Comparison of ENCODE assay signal across 8 mouse cellular contexts in the genomic region with DNA sequence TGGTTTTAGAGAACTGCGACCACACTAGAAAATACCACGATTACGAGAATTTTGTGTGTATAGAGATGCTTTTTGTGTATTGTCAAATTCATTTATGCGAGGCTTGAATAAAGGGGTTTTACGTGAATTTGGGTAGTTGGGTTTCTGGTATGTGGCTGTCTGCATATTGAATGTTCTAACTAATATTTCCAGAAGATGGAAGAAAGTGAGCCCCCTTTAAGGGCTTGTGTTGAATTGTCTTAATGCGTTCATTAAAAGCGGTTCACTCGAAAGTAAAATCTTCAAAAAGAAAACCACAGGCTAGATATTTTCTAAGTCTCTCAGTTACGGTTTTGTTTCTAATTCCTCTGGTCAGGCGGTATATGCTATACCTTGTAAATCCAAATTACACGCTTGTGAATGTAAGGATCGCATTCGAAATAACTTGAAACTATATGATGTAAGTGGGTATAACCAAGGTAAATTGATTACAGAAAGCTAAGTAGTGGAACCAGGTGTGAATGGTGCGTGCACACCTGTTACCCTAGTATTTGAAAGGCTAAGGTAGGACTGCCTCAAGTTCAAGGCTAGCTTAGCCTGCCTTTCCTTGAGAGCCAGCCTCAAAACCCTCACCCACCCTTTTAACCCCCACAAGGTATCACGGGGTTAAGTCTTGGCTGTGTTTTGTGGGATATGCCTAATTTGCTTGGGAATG. TPM values are rescaled to one million over a fixed set of nuclear protein-coding genes. Genes with fewer than 3 reads are reported as not detected.
A peak's percentile ranks its signal among the peaks of the same experiment; 100 is the strongest.
DNase-seq lines count a peak whose midpoint lies in the region; ATAC-seq and TF ChIP-seq lines count a peak whose summit lies in the region.

No protein-coding gene starts in this region.

- H3K9ac ChIP-seq in forebrain, embryonic 13.5 days, result peak overlapping the region; percentile 98
- H3K9ac ChIP-seq in liver, embryonic 13.5 days, result peak overlapping the region; percentile 98

- no peak for TF ChIP-seq CTCF in gastrocnemius, adult 2 months (IDR thresholded peaks at IDR 0.05)
- TF ChIP-seq CTCF in C2C12 (IDR thresholded peaks at IDR 0.05; ENCODE audit: control insufficient read depth, insufficient read depth, insufficient read length), result no peak

- DNase-seq in gastrocnemius, adult 2 months, result no peak
- no peak for DNase-seq in gastrocnemius, postnatal 10 days
- no peak for DNase-seq in liver, embryonic 13.5 days
- DNase-seq in right cerebral cortex, adult 18-20 months, result no peak
- DNase-seq in frontal cortex, adult 2 months (ENCODE audit: extremely low spot score in 1 of 2, low spot score in 1 of 2), result no peak
- DNase-seq in spleen, postnatal 14 days (ENCODE audit: low spot score in 2 of 2), result no peak

- H3K4me3 ChIP-seq in gastrocnemius, adult 2 months, result peak overlapping the region; percentile 74
- peak overlapping the region; percentile 94 for H3K4me3 ChIP-seq in C2C12 (ENCODE audit: insufficient read depth, poor library complexity, severe bottlenecking)
- peak overlapping the region; percentile 94 for H3K4me3 ChIP-seq in forebrain, embryonic 13.5 days
- H3K4me3 ChIP-seq in liver, embryonic 13.5 days (replicated peaks), result peak overlapping the region; percentile 94

- H3K9me3 ChIP-seq in forebrain, embryonic 13.5 days (replicated peaks), result no peaks in the 10 kb centered on the region
- H3K9me3 ChIP-seq in liver, embryonic 13.5 days (replicated peaks), result no peaks in the 10 kb centered on the region

- peaks cover 54% of the 10 kb centered on the region for H3K79me3 ChIP-seq in C2C12 (ENCODE audit: low read depth)

- H3K4me1 ChIP-seq in forebrain, embryonic 13.5 days, result peaks cover 25% of the 10 kb centered on the region
- H3K4me1 ChIP-seq in liver, embryonic 13.5 days (replicated peaks), result peaks cover 38% of the 10 kb centered on the region

- WGBS in forebrain, embryonic 13.5 days, result 4% methylated on average over 15 of the region's 15 CpGs
- WGBS in liver, embryonic 13.5 days (ENCODE audit: insufficient replicate concordance), result 2% methylated on average over 15 of the region's 15 CpGs

- H3K36me3 ChIP-seq in C2C12 (ENCODE audit: control insufficient read depth, insufficient read depth), result peaks cover 54% of the 10 kb centered on the region
- H3K36me3 ChIP-seq in forebrain, embryonic 13.5 days (ENCODE audit: poor library complexity, severe bottlenecking), result peaks cover 30% of the 10 kb centered on the region
- peaks cover 48% of the 10 kb centered on the region for H3K36me3 ChIP-seq in liver, embryonic 13.5 days

- peak overlapping the region; percentile 99 for H3K27ac ChIP-seq in gastrocnemius, adult 2 months
- peak overlapping the region; percentile 97; the same call in 1 of the 2 replicates for H3K27ac ChIP-seq in forebrain, embryonic 13.5 days
- peak overlapping the region; percentile 95 for H3K27ac ChIP-seq in liver, embryonic 13.5 days

- peak overlapping the region; percentile 90 for H3ac ChIP-seq in C2C12 (ENCODE audit: control insufficient read depth, insufficient read length, low read depth)

- ATAC-seq in forebrain, embryonic 13.5 days, result no peak
- ATAC-seq in liver, embryonic 13.5 days (ENCODE audit: low read depth), result no peak

- peak overlapping the region; percentile 76 for H3K4me2 ChIP-seq in forebrain, embryonic 13.5 days
- H3K4me2 ChIP-seq in liver, embryonic 13.5 days, result peak overlapping the region; percentile 90

- H3K79me2 ChIP-seq in C2C12 (ENCODE audit: control insufficient read depth, insufficient read depth), result peaks cover 59% of the 10 kb centered on the region

- intact Hi-C loops in gastrocnemius, adult 2 months (cut with DNase I), result no loop called here

- H3K27me3 ChIP-seq in C2C12 (ENCODE audit: control insufficient read depth, insufficient read depth, insufficient read length), result no peaks in the 10 kb centered on the region
- H3K27me3 ChIP-seq in forebrain, embryonic 13.5 days, result no peaks in the 10 kb centered on the region
- H3K27me3 ChIP-seq in liver, embryonic 13.5 days, result no peaks in the 10 kb centered on the region

TF ChIP-seq in C2C12, 6 proteins besides CTCF, POLR2A, EP300 and RAD21:
- TF ChIP-seq MYOG (IDR thresholded peaks at IDR 0.05; ENCODE audit: control insufficient read depth, extremely low read depth, insufficient read length) (no peak), USF1 (IDR thresholded peaks at IDR 0.05; ENCODE audit: low read depth) (no peak), CEBPB (IDR thresholded peaks at IDR 0.05; ENCODE audit: low read depth) (no peak)

RNA-seq across cellular contexts. Expression of a gene that starts 1.3 kb away (rescaled TPM):
- 100 to 1,000 TPM; 123 to 144 TPM for total RNA-seq in gastrocnemius, adult 2 months (2021)
- total RNA-seq in gastrocnemius, postnatal 10 days (2021), result 100 to 1,000 TPM; 280 to 305 TPM
- 341 TPM for polyA plus RNA-seq in C2C12 (2012; fragmentation: generic; extraction: Trizol)
- polyA plus RNA-seq in forebrain, embryonic 13.5 days (2015; fragmentation: Nextera tagmentation; extraction: Ambion mirVana), result 354 and 365 TPM in 2 replicates
- 161 and 182 TPM in 2 replicates for polyA plus RNA-seq in liver, embryonic 13.5 days (2015; fragmentation: Nextera tagmentation; extraction: Ambion mirVana)
- 297 and 316 TPM in 2 replicates for polyA plus RNA-seq in frontal cortex, adult 2 months (2012; rRNA removed)

RNA-seq across cellular contexts. Expression of a gene that starts 44.0 kb away (rescaled TPM):
- total RNA-seq in gastrocnemius, adult 2 months (2021), result 10 to 100 TPM; 32.9 to 41.0 TPM
- 10 to 100 TPM; 28.4 to 33.3 TPM for total RNA-seq in gastrocnemius, postnatal 10 days (2021)
- polyA plus RNA-seq in C2C12 (2012; fragmentation: generic; extraction: Trizol), result 48.4 TPM
- polyA plus RNA-seq in forebrain, embryonic 13.5 days (2015; fragmentation: Nextera tagmentation; extraction: Ambion mirVana), result 15.6 and 15.9 TPM in 2 replicates
- 44.6 and 54.3 TPM in 2 replicates for polyA plus RNA-seq in liver, embryonic 13.5 days (2015; fragmentation: Nextera tagmentation; extraction: Ambion mirVana)
- polyA plus RNA-seq in frontal cortex, adult 2 months (2012; rRNA removed), result 20.4 and 21.1 TPM in 2 replicates
